Mouse (Mus musculus) ovary, adult 18-20 months (tissue): ENCODE data around the gene P2rx1.

Experiments
- DNase-seq: peaks from one replicate; pipeline ENCODE4 v3.0.0; 2022; ENCODE audit warnings: low spot score, mixed read lengths

P2rx1 gene

GRCm38 (mm10) chr11:73023099-73023498 is 24.2 kb downstream of the P2rx1 start:
- no peak for DNase-seq

- DNase-seq: no peak
Observed at GRCm38 (mm10) chr11:73023827-73024226, 24.9 kb downstream of the P2rx1 start.

- no peak for DNase-seq
Observed at GRCm38 (mm10) chr11:73024236-73024904, 25.5 kb downstream of the P2rx1 start.

DNA sequence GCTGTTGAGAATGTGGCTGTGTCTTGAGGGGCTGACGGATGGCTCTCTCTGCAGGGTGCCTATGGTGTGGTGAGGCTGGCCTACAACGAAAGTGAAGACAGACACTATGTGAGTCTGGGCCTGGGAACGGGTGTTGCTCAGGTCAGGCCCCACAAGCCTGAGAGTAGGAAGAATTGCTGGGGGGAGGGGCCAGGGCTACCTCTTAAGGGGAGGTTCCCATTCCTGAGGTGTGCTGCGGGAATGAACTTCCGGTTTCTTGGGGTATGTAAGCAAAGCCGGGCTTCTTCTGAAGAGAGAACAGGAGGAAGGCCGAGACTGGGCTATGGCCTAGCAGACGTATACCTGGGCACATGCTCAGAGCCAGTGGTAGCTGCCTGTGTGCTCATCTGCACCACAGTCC is 28.1 kb downstream of the P2rx1 start:
- no peak for DNase-seq

GRCm38 (mm10) chr11:73030821-73031498 is 32.1 kb downstream of the P2rx1 start:
- peak; percentile 88 for DNase-seq

DNA sequence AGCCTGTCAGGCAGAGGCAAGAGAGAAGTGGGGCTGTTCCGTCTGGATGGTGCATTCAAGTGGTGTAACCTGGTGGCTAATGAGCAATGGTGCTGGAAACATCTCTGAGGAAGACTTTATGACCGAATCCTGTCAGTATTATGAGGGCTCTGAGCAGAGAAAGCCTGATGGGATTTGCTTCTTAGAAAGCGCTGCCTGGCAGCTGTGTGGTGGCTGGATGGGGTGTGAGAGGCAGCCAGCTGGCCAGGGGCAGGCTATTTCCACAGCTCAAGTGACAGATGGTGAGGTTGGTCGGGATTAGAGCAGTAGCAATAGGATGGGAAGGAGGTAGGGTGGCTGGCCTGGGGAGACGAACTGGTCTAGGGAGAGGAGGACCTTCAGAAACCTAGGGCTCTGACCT is 32.6 kb downstream of the P2rx1 start:
- DNase-seq: no peak

DNA sequence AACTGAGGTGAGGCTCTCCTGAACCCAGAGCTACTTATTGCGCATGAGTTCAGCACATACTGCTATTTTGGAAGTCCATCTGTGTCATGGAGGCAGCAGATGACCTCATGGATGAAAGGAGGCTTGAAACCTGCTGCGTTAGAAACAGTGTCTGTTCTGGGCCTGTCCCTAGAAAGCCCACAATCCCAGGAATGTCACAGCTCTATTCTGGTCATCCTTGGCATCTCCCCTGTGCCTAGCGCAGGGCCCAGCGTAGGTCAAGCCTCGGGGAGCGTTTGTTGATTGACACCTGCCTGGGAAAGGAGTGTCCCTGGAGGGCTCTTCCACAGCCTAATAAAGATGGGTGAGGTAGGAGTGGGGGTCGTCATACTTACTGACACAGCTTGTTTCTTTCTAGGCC is 37.2 kb downstream of the P2rx1 start:
- DNase-seq: no peak

DNA sequence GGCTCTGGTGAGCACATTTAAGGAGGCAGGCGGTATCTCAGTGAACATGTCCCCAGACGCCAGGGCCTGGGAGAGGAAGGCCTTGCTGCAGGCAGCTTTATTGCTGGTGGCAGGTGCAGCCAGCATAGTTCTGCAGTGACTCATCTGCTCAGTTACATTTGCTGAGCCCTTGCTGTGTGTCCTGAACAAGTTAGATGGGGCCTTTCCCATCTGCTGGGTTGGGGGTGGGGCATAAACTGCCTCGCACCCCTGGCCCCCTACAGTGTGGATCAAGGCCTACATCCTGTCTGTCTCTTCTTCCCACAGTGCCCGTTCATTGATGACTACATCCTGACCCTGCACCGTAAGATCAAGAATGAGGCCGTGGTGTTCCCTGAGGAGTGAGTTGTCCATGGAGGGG is 38.0 kb downstream of the P2rx1 start:
- DNase-seq: no peak

DNA sequence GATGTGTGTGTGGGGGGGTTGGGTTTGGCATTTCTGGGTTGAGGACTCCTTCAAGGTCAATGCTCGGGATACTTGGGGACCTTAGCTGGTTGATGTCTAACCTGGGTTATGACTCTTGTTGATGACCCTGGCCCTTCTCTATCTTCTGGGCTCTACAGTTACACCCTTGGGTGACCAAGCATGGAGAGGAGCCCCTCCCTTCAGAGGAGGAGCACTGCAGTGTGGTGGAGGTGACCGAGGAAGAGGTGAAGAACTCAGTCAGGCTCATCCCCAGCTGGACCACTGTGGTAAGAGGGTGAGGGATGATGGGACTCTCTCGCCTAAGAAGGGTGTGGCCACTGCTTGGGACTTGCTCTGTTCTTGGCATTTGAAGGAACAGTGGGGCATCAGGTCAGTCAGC is 38.8 kb downstream of the P2rx1 start:
- no peak for DNase-seq

DNA sequence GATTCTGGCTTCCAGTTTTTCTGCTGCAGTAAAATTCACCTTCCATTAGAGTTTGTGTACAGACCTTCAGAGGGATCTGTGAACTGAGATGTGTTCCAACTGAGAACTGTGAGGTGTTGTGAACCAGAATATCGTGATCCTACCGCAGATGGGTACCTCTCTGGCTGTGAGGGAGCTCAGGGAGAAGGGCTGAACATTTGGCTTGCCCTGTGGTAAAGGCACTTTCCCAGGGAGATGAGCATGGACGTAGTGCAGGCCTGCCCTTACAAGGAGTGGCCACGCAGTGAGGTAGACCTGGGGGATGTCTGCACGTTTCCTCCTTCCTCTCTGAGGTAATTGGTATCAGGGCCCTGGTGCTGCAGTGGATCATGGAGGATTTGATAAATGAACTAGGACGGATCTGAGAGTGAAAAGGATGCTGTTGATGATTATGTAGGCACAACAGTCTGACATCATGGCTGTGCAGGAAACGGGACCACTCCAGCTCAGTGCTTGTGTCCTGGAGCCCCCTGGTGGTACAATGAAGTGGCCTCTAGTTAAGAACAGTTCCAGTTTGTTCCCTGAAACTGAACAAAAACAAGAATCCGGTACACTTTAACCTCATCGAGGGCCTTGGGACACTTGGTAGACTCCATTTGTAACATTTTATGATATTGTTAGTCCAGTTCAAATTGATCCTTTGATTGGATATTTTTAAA is 40.3 kb downstream of the P2rx1 start:
- DNase-seq: no peak

GRCm38 (mm10) chr11:73044229-73044755 is 45.4 kb downstream of the P2rx1 start:
- DNase-seq: no peak

DNA sequence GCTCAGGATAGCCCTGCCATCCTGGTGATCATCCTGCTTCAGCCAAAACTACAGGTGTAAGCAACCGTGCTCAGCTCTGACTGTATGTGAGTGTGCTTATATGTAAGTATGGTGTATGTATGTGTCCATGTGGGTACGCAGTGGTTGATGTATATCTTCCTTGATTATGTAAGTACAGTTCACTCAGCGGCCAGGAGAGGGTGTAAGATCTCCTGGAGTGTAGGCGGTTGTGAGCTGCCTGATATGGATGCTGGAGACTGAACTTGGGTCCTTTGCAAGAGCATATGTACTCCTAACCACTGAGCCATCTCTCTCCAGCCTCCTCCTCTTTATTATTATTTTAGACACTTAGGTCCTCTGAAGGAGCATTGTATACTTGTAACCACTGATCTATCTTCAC is 45.9 kb downstream of the P2rx1 start:
- no peak for DNase-seq

DNA sequence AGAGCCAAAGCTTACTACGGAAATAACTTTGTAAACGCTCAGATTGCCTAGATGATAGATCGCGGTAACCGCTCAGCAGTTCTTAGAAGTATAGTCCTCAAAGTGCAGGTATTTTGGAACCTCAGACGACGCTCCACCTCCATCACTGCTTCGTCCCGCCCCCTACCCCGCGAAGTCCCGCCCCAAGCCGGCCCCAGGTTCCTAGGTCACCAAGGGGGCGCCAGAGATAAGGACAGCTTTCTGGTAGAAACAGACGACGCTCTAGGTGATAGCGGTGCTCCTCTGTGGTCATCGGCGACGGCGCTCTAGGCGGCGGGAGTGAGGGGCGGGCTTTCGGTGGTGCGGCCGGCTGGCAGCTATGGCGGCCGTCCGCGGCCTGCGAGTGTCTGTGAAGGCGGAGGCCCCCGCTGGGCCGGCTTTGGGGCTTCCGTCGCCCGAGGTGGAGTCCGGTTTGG is 48.7 kb downstream of the P2rx1 start, which contains the start of gene Ncbp3:
Gene Ncbp3, plus strand, starts transcription at position 242 of the 455 bp plus-strand sequence.
- peak; percentile 91 for DNase-seq

GRCm38 (mm10) chr11:73048030-73048876 is 49.4 kb downstream of the P2rx1 start:
- peak; percentile 47 for DNase-seq

DNA sequence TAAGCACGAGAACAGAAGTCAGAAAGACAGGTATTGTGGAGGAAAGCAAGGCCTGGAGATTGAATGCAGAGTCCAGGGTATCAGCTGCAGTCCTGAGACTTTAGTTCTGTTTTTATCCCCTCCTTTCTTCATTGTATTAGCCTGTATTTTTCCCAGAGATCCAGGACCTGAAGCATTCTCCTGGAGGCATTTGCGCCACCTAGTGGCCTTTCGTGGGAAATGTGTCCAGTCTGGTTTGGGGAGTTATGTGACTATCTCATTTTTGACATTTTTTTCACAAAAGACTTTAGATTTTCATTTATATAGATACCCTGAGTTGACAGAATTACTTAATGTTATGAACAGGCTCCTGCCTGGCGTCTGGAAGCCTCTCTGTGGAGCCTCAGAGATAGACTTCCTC is 50.4 kb downstream of the P2rx1 start:
- DNase-seq: peak; percentile 28

GRCm38 (mm10) chr11:73052795-73053194 is 53.9 kb downstream of the P2rx1 start:
- no peak for DNase-seq

DNA sequence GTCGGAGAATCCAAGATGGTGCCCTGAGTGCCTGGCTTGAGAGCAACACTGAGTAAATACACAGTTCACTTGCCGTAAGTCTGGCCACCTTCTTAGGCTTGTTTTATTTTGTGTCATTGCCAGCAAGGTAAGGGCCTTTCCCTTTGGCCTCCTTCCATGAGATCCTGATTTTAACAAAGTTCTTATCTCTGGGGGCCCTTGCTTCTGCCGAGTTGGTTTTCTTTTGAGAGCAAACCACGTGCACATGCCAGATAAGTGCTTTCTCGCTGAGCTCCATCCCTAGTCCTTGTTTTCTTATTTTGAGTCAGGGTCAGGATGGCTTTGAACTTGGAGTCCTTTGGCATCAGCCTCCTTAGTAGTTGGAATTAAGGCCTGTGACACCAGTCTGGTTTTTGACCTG is 58.8 kb downstream of the P2rx1 start:
- DNase-seq: no peak

- no peak for DNase-seq
Observed at GRCm38 (mm10) chr11:73059630-73060029, 60.7 kb downstream of the P2rx1 start.

- no peak for DNase-seq
Observed at GRCm38 (mm10) chr11:73061413-73061812, 62.5 kb downstream of the P2rx1 start.
